Comparison of ENCODE assay signal across 8 mouse cellular contexts in the genomic region with DNA sequence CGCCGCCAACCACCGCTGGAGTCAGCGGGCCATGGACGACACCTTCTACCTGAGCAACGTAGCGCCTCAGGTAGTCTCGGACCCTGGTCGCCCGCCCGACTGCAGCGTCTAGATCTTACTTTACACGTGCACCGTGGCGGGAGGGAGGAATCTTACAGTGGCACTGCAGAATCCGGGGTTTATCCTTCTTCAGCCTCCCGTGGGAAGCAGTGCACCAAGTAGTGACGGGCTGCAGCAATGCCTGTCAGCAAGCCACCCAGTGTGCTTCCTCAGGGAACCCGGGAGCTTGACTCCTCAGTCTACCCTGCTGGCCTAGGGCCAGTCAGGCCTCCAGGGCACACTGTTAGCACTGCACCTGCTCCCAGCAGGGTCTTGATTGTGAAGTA. TPM values are rescaled to one million over a fixed set of nuclear protein-coding genes. Genes with fewer than 3 reads are reported as not detected.
DNase-seq lines count a peak whose midpoint lies in the region; ATAC-seq and TF ChIP-seq lines count a peak whose summit lies in the region.

No protein-coding gene starts in this region.

- peak; percentile 9 for ATAC-seq in inflammation-experienced regulatory T-cells, adult 6 months

- H3K79me2 ChIP-seq in liver, adult 2 months (ENCODE audit: control insufficient read depth, insufficient read depth, low read length) = peaks cover 8% of the 10 kb centered on the region; the same call in 1 of the 2 replicates
- no peaks in the 10 kb centered on the region for H3K79me2 ChIP-seq in myocyte (ENCODE audit: control insufficient read depth, insufficient read depth)

- H3K4me3 ChIP-seq in liver, adult 2 months (ENCODE audit: insufficient read depth, low read depth, low read length) = peak overlapping the region; percentile 65
- peak overlapping the region; percentile 82 for H3K4me3 ChIP-seq in embryonic facial prominence, embryonic 10.5 days
- H3K4me3 ChIP-seq in myocyte = peak overlapping the region; percentile 18

- H3K4me2 ChIP-seq in myocyte (ENCODE audit: low read depth) = peak overlapping the region; percentile 92

- DNase-seq in liver, adult 2 months (ENCODE audit: extremely low read depth, low read depth, low spot score) = no peak
- no peak for DNase-seq in liver
- DNase-seq in embryonic facial prominence, embryonic 10.5 days (ENCODE audit: low spot score) = no peak
- no peak for DNase-seq in layer of hippocampus, postnatal 10 days (ENCODE audit: low spot score in 2 of 2)
- DNase-seq in ovary, postnatal 14 days (ENCODE audit: low spot score) = no peak
- DNase-seq in gastrocnemius, adult 18-20 months (ENCODE audit: low spot score) = no peak

- TF ChIP-seq POLR2A in liver, adult 2 months (IDR thresholded peaks at IDR 0.05; ENCODE audit: extremely low read depth, insufficient read depth, low read length) = no peak
- TF ChIP-seq POLR2A in myocyte (IDR thresholded peaks at IDR 0.05; ENCODE audit: insufficient read length, low read depth) = no peak

- WGBS in liver, adult 2 months = under 1% methylated on average over 19 of the region's 19 CpGs
- 5% methylated on average over 19 of the region's 19 CpGs for WGBS in embryonic facial prominence, embryonic 10.5 days

- peak overlapping the region; percentile 10 for H3ac ChIP-seq in myocyte (ENCODE audit: control insufficient read depth, insufficient read length)

- H3K27ac ChIP-seq in liver, adult 2 months (replicated peaks; ENCODE audit: insufficient read depth, low read depth, low read length) = peak overlapping the region; percentile 73
- peak overlapping the region; percentile 91 for H3K27ac ChIP-seq in embryonic facial prominence, embryonic 10.5 days (replicated peaks)

- no peaks in the 10 kb centered on the region for H3K27me3 ChIP-seq in liver, adult 2 months (ENCODE audit: control insufficient read depth, insufficient read depth, low read length)
- no peaks in the 10 kb centered on the region; the same call in 1 of the 2 replicates for H3K27me3 ChIP-seq in embryonic facial prominence, embryonic 10.5 days (replicated peaks; ENCODE audit: low read depth, poor library complexity, severe bottlenecking)
- H3K27me3 ChIP-seq in myocyte (ENCODE audit: control insufficient read depth, insufficient read depth, insufficient read length) = no peaks in the 10 kb centered on the region

- peaks cover 10% of the 10 kb centered on the region for H3K9me3 ChIP-seq in embryonic facial prominence, embryonic 10.5 days

- no peak for TF ChIP-seq CTCF in liver, adult 2 months (IDR thresholded peaks at IDR 0.05; ENCODE audit: low read depth, low read length)

- H3K36me3 ChIP-seq in liver, adult 2 months (ENCODE audit: control insufficient read depth, insufficient read depth, low read length) = 0 out of 2 replicates have a peak, but pooled peaks cover 2% of the 10 kb centered on the region
- H3K36me3 ChIP-seq in embryonic facial prominence, embryonic 10.5 days (replicated peaks) = peaks cover 49% of the 10 kb centered on the region
- peaks cover 5% of the 10 kb centered on the region for H3K36me3 ChIP-seq in myocyte (ENCODE audit: control insufficient read depth, insufficient read depth)

- peak overlapping the region; percentile 84 for H3K9ac ChIP-seq in liver, adult 2 months (ENCODE audit: low read depth, low read length)

- H3K4me1 ChIP-seq in liver, adult 2 months (ENCODE audit: control insufficient read depth, insufficient read depth, low read length) = peaks cover 20% of the 10 kb centered on the region
- peaks cover 19% of the 10 kb centered on the region for H3K4me1 ChIP-seq in embryonic facial prominence, embryonic 10.5 days

TF ChIP-seq in myocyte, 11 proteins besides CTCF, POLR2A, EP300 and RAD21:
- TF ChIP-seq TCF3 (IDR thresholded peaks at IDR 0.05; ENCODE audit: insufficient read length, low read depth) (no peak), MAX (IDR thresholded peaks at IDR 0.05; ENCODE audit: low read depth) (no peak), USF1 (IDR thresholded peaks at IDR 0.05; ENCODE audit: low read depth) (no peak), REST (IDR thresholded peaks at IDR 0.05; ENCODE audit: insufficient read depth, insufficient read length) (no peak), SRF (IDR thresholded peaks at IDR 0.05; ENCODE audit: control insufficient read depth, insufficient read length, low read depth) (no peak), POLR2AphosphoS2 (IDR thresholded peaks at IDR 0.05; ENCODE audit: insufficient read length, low read depth) (no peak), MYOG (IDR thresholded peaks at IDR 0.05; ENCODE audit: control insufficient read depth in 1 of 3, insufficient read depth in 1 of 3, insufficient read length in 2 of 3, low read depth in 2 of 3) (no peak)

RNA-seq across cellular contexts. Expression of a gene that starts 0.7 kb away (rescaled TPM):
- 78.7 and 101 TPM in 2 replicates for total RNA-seq in liver, adult 2 months (2014; rRNA removed)
- polyA plus RNA-seq in liver, adult 2 months (2012; rRNA removed) = 122 and 132 TPM in 2 replicates
- 18.3 and 19.9 TPM in 2 replicates for polyA plus RNA-seq in embryonic facial prominence, embryonic 10.5 days (2016; fragmentation: Nextera tagmentation; extraction: Ambion mirVana)
- 1 to 10 TPM; 1.5 to 3.4 (median 3.4) TPM for polyA plus RNA-seq in inflammation-experienced regulatory T-cells, adult 6 months (2017; shearing (Covaris generic))
- 17.6 TPM for polyA plus RNA-seq in myocyte (2012; fragmentation: generic; extraction: Trizol)
- total RNA-seq in layer of hippocampus, postnatal 10 days (2021) = 10 to 100 TPM; 23.4 to 24.6 TPM
- total RNA-seq in gastrocnemius, adult 18-20 months (2021) = 10 to 100 TPM; 50.1 to 52.0 TPM

RNA-seq across cellular contexts. Expression of a gene that starts 6.3 kb away (rescaled TPM):
- total RNA-seq in liver, adult 2 months (2014; rRNA removed) = 12.9 and 13.1 TPM in 2 replicates
- polyA plus RNA-seq in liver, adult 2 months (2012; rRNA removed) = 14.0 and 14.9 TPM in 2 replicates
- 95.4 and 98.5 TPM in 2 replicates for polyA plus RNA-seq in embryonic facial prominence, embryonic 10.5 days (2016; fragmentation: Nextera tagmentation; extraction: Ambion mirVana)
- polyA plus RNA-seq in inflammation-experienced regulatory T-cells, adult 6 months (2017; shearing (Covaris generic)) = 10 to 100 TPM; 22.8 to 37.1 (median 34.9) TPM
- 28.7 TPM for polyA plus RNA-seq in myocyte (2012; fragmentation: generic; extraction: Trizol)
- total RNA-seq in layer of hippocampus, postnatal 10 days (2021) = 10 to 100 TPM; 31.2 to 35.3 TPM
- 1 to 10 TPM; 4.2 to 4.7 TPM for total RNA-seq in gastrocnemius, adult 18-20 months (2021)

RNA-seq across cellular contexts. Expression of a gene that starts 33.7 kb away (rescaled TPM):
- 169 and 184 TPM in 2 replicates for total RNA-seq in liver, adult 2 months (2014; rRNA removed)
- 267 and 378 TPM in 2 replicates for polyA plus RNA-seq in liver, adult 2 months (2012; rRNA removed)
- polyA plus RNA-seq in embryonic facial prominence, embryonic 10.5 days (2016; fragmentation: Nextera tagmentation; extraction: Ambion mirVana) = 8.2 and 8.3 TPM in 2 replicates
- polyA plus RNA-seq in inflammation-experienced regulatory T-cells, adult 6 months (2017; shearing (Covaris generic)) = 1 to 10 TPM; 6.0 to 8.8 (median 8.2) TPM
- 11.3 TPM for polyA plus RNA-seq in myocyte (2012; fragmentation: generic; extraction: Trizol)
- total RNA-seq in layer of hippocampus, postnatal 10 days (2021) = 10 to 100 TPM; 16.4 to 17.6 TPM
- total RNA-seq in gastrocnemius, adult 18-20 months (2021) = 10 to 100 TPM; 25.3 to 26.9 TPM

RNA-seq across cellular contexts. Expression of a gene that starts 38.4 kb away (rescaled TPM):
- 25.8 and 26.6 TPM in 2 replicates for total RNA-seq in liver, adult 2 months (2014; rRNA removed)
- polyA plus RNA-seq in liver, adult 2 months (2012; rRNA removed) = 36.3 and 42.6 TPM in 2 replicates
- polyA plus RNA-seq in embryonic facial prominence, embryonic 10.5 days (2016; fragmentation: Nextera tagmentation; extraction: Ambion mirVana) = 8.1 and 8.2 TPM in 2 replicates
- 1 to 10 TPM; 6.5 to 9.0 (median 8.8) TPM for polyA plus RNA-seq in inflammation-experienced regulatory T-cells, adult 6 months (2017; shearing (Covaris generic))
- polyA plus RNA-seq in myocyte (2012; fragmentation: generic; extraction: Trizol) = 25.8 TPM
- 10 to 100 TPM; 72.6 to 73.5 TPM for total RNA-seq in layer of hippocampus, postnatal 10 days (2021)
- 10 to 100 TPM; 11.7 to 12.0 TPM for total RNA-seq in gastrocnemius, adult 18-20 months (2021)

RNA-seq across cellular contexts. Expression of a gene that starts 47.6 kb away (rescaled TPM):
- total RNA-seq in liver, adult 2 months (2014; rRNA removed) = 7.1 and 9.5 TPM in 2 replicates
- polyA plus RNA-seq in liver, adult 2 months (2012; rRNA removed) = 25.4 and 27.1 TPM in 2 replicates
- polyA plus RNA-seq in embryonic facial prominence, embryonic 10.5 days (2016; fragmentation: Nextera tagmentation; extraction: Ambion mirVana) = 7.1 and 7.4 TPM in 2 replicates
- polyA plus RNA-seq in inflammation-experienced regulatory T-cells, adult 6 months (2017; shearing (Covaris generic)) = 10 to 100 TPM in 2 of 3 experiments, 1 to 10 TPM in 1; 9.1 to 29.1 (median 14.0) TPM
- 13.1 TPM for polyA plus RNA-seq in myocyte (2012; fragmentation: generic; extraction: Trizol)
- total RNA-seq in layer of hippocampus, postnatal 10 days (2021) = 100 to 1,000 TPM; 121 to 126 TPM
- total RNA-seq in gastrocnemius, adult 18-20 months (2021) = 10 to 100 TPM; 23.5 to 24.1 TPM

Comparison
In these comparisons a context has a peak if more than half of its experiments do, and no peak if none do; other contexts are left out.
1. H3K4me3 ChIP-seq: peak in every context shown above with its lines; median percentile 82 in embryonic facial prominence, embryonic 10.5 days; 65 in liver, adult 2 months; 18 in myocyte.
2. RNA of a gene that starts 33.7 kb away (polyA plus RNA-seq): 267 to 378 TPM in liver, adult 2 months; 11.3 TPM in myocyte (single experiment), 8.2 to 8.3 TPM in embryonic facial prominence, embryonic 10.5 days and 6.0 to 8.8 TPM in inflammation-experienced regulatory T-cells, adult 6 months; every median in the first group is over 10 times any median in the second.